Mouse (Mus musculus): Measurements from ENCODE around the gene Dthd1.

The Dthd1 gene

DNA sequence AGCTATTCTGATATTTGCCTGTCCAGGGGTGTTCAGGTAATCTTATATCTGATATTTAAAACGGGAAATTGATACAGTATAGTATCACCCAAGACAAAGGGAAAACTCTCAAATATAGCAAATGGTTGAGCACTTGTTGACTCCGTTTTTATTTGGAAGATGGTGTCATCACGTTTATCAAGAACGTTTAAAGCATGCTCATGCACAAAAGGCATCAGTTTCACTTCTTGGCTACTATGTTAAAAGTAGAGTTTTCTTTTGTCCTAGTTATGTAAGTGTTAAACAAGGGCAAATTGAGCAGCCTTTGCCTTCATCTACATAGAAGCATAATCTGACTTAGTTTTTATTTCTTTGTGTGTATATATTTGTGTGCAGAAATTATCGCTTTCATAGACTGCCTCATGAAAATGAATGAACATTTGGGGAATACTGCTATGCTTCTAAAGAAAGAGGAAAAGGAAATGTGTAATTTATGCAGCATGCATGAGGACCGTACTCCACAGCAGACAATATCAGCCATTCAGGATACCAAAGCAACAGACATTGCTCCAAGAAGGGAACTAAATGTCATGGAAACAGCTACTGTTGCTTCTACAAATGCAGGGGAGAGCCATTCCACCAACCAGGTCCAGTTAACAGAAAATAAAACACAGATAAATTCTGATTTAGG is at the start of gene Dthd1:
Gene Dthd1, plus strand, starts transcription at position 422 of the 670 bp plus-strand sequence.
- no peak for DNase-seq (ENCODE audit: low read depth, low spot score)

DNA sequence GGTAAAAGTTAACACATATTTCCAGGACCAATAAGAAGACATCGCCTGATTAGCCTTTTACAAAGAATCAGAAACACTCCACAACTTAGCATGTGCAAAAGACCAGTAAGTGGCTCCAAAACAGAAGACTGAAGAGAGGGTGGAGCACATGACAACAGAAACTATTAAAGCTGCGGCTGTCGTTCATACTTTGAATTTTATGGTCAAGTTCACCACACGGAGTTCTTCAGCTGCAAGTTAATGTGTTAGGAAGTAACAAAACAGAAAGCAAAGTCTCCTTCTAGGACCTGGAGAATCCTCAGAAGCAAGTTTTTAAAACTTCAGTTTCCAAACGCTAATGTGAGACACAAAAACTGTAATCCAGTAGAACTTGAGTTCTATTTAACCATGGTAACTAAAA is 49.5 kb upstream of the Dthd1 start:
- no peak for DNase-seq (ENCODE audit: low read depth, low spot score)

DNA sequence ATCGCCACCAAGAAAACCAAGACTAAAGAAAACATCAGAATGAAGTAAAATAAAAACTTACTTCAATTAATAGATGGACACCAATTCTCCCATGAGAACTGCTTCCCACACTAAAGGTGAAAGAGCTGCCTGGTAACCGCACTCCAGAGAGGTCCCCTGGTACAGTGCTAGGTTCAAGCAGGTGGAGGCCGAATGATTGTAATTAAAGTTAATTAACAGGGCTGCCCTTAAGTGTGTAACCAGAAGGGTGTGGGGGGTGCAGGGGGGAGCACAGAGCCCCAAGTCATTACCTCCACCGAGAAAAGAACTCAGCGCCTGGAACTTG is 48.2 kb upstream of the Dthd1 start:
- no peak for DNase-seq (ENCODE audit: low read depth, low spot score)

DNA sequence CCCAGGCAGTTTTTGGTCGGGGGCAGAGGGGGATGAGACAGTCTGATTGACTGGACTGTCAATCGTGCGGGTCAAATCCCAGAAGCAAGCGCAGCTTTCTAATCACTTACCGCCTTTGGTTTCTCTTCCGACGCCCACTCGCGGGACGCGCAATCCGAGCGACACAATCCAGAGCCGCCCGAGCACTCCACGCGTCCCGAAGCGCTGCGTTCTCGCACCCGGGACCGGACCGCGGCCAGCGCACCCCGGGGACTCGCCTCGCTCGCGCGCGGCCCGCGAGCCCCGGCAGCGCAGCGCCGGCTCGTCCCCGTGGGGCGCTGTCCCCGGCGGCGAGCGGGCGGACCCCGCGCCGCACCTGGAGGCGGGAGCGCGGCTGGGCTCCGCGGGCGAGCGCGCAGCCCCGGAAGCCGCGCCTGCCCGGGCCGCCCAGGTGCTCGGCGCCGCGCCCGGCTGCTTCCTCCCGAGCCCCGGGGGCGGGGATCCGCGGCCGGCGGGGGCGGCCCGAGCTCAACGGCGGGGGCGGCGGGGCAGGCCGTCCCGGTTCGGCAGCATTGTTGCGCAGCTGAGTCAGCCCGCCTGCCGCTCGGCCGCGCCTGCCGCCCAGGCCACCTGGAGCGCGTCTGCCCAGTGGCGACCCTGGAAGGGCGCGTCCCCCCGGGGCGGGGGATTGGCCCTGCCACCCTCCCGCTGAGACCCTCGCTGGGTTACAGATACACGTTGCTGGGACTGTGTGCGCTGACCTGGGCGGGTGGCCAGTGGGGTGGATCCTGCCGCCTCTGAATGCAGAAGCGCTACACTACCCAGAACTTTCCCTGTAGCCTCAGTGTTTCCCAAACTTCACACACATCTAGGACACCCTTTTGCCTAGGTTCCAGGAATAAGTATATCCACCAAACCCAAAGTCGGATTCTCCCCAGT is 47.6 kb upstream of the Dthd1 start, which contains the start of gene Arap2:
Gene Arap2, minus strand, starts transcription at position 376 of the 918 bp plus-strand sequence.
- no peak for DNase-seq (ENCODE audit: low read depth, low spot score)

DNA sequence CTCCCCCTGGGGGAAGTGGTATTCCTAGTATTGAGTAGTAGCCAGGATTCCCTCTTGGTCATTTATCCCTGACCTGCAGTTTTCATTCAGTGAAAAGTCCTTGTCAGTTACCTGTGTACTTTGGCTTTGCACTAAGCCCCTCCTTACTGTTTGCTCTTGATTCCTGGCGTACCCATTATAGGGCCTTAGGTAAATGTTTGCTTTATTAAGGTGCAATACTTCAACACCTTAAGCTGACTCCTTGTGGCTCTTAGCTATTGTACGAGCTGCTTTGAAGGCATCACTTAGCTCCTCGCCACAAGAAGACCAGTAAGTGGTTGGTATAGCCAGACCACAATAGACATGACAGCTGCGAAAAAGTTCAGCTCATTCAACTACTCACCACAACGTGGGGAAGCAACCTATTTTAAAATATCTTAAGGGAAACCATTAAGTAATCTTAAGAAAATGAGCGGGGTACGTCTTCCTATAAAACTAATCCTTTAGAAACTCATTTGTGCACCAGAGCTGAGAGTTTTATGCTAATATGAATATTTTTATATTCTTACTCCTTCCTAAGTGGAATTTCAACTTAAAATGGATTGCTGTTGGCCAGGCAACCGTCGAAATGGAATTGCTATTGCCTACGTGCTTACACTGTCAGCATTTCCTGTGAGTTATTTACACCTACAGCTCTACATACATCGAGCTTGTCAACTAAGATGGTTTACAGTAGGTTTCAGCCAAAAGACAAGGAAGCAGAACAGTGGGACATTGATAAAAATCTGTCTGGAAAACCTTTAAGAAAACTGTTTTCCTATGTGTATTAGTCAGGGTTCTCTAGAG is 41.6 kb upstream of the Dthd1 start:
- DNase-seq (ENCODE audit: low read depth, low spot score), result no peak

DNA sequence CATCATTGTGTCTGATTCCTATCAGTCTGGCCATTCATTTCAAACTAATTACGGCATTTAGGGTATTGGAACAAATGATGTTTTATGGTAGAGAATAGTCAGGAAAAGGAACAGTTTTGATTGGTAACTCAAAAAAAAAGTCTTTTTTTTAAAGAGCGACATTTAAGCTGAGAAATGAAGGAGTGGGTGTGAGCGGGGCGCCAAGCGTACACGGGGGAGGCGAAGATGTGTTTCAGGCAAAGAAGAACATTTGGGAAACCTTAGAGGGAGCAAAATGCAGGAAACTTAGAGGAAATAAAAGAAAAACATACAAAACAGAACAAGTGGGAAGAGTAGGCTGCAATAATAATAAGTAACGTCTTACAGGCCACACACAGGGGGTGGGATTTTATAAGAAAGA is 35.8 kb upstream of the Dthd1 start:
- no peak for DNase-seq (ENCODE audit: low read depth, low spot score)

DNA sequence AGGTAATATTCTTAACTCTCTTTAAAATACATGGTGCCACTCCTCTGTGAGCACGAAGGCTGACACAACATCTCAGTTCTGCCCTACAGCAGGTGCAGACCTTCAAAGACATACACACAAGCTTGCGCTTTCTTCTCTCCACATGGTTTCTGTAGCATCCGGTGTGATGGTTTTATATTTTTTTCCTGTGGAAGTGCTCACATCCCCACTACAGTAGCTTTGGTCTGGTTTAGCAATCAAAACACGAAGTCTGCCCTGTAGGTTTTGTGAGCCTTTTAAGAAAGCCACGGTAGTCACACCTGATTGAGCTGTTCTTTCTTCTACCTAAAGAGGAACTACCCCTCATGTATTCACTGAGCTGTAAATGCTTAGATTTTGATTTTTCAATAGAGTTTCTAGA is 34.9 kb upstream of the Dthd1 start:
- no peak for DNase-seq (ENCODE audit: low read depth, low spot score)

DNA sequence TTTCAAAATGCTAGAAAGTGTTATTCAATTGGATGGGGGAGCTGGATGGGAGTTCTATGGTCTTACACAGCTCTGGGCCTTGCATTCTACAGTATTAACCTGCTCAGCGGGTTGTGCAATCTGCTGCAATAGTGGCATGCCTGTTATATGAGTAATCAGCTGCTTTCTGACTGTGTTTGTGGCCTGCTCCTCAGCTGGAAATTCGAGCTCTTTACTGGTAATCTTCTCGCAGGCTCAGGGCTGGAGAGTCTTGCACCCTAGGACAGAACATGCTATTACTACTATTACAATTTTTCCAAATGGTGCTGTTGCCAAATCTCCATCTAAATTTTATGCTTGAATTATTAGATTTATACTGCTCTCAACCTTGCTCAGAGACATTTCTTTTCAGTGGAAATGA is 26.8 kb upstream of the Dthd1 start:
- peak; percentile 15 for DNase-seq (ENCODE audit: low read depth, low spot score)

DNA sequence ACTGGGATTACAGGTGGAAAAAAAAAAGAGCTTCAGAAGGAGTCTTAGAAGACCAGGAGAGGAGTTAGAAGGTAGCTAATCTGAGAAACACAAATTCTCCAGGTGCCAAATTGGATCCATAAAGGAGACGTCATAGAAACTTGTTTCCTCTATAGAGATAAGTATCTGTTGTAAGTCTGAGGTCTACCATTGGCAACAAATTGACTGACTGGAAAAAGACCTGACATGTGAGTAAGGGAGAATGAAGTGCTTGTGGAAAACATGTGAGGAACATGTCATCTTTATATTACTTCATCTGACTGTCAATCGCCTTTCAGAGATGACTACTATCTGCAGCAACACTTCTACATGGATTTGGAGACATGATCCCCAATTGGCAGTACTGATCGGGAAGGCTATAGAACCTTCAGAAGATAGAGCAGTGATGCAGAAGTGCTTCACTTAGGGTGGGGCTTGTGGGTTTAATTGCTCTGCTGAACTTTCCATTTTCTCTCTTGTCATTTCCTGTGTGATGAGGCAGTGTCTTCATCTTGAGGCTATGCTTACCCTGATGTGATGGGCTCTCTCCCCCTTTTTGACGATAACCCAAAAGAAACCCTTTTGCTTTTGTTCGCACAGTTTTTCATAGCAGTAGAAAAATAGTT is 22.6 kb upstream of the Dthd1 start:
- DNase-seq (ENCODE audit: low read depth, low spot score), result no peak

DNA sequence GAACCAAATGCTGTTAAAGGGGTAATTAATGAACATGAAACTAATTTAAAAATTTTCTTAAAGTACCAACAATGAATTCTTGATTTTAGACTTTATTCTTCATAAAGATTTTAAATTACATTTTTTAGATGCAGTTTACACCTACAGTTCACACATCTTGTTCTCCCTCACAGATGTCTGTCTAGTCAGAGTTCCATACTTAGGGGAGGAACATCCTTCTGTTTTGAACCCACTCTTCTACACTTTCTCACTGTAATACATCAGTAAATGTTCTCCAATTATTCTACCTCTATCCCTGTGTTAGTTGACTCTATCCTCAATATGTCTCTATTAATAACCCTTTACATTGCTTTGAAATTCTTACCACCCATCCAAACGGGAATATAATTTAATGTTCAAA is 20.8 kb upstream of the Dthd1 start:
- no peak for DNase-seq (ENCODE audit: low read depth, low spot score)

DNA sequence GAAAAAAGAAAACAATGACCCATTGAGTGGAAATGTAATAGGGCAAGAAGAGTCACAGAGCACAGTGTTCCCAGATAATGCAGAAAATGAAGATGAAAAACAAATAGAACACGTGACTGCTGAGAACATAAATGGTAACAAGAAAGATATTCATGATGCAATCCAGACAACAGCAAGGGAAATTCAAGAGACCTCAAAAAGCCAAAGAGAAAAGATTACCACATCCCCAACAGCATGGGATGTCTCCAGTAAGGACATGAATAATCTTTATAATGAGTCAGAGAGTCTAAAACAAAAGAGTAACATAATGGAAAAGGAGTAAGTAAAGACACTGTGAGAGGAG is 420 bp downstream of the Dthd1 start:
- no peak for DNase-seq (ENCODE audit: low read depth, low spot score)

DNA sequence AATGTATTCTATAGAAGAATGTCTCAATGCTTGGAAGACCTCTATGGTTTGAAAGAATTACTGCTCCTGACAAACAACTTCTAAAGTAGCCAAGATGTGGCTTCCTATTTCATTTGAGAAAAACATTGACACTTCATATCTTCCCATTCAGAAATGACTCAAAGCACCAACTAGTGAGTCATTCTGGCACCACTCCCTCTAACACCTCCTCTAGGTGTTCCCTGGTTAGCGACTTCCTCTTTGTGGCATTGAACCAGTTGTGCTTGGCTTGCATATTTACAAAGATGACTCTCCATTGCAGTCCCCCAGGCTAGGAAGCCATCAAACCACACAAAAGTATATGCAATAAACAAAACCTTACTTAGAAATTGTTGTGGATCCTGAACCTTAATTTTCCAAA is 2.1 kb downstream of the Dthd1 start:
- DNase-seq (ENCODE audit: low read depth, low spot score), result peak; percentile 3

DNA sequence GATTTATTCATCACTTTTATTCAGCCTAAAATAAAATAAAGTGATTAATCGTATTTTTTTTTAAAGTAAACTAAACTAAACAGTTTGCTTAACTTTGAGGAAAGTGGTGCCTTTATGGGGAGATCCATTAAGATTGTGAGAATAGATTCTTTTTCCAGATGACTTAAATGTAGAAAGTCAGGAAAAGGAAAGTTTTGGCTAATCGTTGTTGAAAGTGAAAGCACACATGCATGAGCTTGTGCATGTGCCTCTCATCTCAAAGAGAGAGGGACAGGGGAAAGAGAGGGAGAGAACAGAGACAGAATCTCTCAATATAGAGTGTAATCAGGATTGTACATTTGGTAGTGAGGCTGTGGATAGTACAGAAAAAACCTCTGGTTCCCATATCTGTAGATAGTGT is 5.9 kb downstream of the Dthd1 start:
- DNase-seq (ENCODE audit: low read depth, low spot score), result no peak

DNA sequence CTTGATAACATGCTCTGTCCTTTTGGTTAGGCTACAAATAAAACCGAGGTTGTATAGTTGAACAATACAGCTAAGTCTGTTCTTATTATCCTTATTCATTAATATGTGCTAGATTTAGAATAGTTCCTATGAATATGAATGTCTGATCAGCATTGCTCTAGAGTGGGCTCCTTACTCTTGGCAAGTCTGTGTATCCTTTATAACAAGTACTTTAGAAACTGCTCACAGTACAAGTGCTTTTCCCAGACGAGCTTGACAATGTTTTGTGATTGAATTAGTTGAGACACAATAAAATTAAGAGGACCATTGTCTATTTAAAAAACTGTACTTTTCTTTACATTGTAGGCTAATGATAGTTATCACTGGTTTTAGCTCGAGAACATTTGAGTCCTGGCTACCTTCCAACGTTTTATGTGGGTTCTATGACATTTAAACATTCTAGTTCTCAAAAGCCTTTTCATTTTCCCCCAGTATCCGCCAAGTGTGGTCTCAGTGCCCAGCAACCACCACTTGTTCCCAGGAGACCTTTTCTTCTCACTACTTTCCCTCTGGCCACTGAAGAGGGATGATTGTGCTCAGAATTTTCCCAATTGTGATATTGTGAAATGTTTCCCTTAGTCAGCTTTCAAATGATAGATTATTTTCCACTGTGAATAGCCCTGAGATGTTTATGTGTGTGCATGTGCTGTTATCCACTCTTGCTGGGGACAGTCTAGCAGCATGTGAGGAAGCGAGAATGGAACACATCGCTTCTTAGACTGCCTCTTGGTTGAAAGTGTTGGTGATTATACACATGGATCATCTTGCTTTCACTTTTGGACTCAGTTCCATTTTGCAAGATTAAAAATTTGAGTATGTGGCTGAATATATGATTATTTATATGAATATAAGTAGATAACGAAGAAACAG is 7.0 kb downstream of the Dthd1 start:
- no peak for DNase-seq (ENCODE audit: low read depth, low spot score)

DNA sequence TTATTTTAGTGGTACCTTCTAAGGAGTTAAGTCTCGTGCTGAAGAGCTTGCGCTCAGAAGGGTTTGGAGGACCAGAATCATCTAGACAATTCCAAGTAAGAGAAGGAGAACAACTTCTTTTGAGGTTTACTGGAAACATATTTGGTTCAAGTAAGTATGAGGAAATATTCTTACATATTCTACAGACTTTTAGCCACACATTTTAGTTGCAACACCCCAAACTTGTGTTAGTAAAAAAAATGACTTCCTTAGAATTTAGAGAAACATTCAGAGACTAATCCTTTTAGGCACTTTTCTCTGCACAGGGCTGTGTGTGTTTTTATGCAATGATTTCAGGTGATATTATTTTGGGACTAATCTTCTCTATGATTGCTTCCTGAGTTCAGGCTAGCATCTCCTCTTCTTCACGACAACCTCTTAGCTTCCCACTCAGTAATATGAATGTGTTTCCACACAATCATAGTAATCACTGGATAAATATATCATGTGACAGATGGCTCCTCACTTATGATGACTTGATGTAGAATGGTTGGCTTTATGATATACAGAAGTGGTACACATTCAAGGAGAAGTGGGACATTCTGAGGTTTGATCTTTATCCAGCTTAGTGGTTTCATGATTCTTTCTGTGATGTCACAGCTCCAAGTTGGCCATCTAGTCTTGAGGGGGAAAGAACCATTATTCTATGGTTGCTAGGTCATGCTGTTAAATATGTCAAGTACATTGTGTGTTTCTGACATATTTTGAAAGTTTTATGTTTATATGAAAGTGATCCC is 29.5 kb downstream of the Dthd1 start:
- no peak for DNase-seq (ENCODE audit: low read depth, low spot score)

DNA sequence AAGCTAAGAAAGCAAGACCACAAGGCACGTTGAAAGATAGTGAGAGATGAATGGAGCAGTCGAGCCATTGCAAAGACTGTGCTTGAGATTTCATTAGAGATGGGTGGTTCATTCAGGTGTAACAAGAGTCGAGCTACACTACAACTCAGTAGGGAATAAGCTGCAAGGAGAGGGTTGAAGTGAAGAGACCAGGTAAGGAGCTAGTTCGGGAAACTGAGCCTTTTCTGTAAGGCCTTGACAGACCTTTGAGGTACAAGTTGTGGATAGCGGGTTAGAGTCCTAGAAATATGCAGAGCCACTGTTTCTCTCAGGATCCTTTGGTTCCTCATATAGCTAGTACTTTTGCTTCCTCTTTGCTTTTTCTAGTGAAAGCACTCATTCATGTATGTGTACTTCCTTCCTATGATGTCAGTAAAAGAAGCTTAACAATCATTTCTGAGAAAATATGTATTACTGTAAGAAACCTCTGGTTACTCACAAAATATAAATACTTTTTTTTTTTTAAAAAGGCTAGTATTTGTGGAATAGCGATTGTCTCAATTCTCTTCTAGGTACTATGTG is 33.0 kb downstream of the Dthd1 start:
- no peak for DNase-seq (ENCODE audit: low read depth, low spot score)

DNA sequence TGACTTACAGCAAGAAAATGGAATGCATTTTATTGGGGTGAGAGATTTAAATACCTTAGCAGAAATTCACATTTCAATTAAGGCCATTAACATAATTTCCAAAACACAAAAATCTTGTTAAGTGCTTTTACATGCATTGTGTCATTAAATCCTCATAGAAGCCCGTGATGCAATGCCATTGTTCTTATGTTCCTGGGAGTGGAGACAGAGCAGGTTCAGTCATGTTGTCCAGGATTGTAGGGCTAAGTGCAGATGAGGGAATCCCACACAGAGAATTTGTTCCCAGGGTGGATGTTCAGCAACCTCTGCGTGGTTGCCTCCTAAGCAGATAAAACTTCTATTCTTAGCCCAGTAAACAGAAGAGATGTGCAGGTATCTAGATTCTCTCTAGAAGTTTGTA is 37.7 kb downstream of the Dthd1 start:
- no peak for DNase-seq (ENCODE audit: low read depth, low spot score)

DNA sequence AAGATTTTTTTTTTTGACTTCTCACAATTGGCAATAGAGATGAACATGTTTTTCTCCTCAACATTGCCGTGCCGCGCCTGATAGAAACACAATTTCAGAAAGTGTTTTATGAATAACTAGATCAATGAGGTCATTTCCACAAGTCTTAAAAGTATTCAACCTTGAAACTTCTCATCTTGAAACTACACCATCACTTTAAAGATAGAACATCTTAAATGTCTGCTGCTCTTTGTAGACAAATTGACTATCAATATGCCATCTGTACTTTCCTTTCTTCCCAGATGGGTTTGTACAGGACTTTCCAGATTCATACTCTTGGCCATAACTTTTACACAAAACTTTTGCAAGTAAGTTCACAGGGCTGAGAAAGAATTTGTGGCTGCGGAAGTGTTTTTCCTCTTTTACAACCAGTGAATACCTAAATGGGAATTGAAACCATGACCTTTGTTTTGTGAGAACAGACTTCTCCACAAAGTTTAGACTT is 40.8 kb downstream of the Dthd1 start:
- no peak for DNase-seq (ENCODE audit: low read depth, low spot score)

DNA sequence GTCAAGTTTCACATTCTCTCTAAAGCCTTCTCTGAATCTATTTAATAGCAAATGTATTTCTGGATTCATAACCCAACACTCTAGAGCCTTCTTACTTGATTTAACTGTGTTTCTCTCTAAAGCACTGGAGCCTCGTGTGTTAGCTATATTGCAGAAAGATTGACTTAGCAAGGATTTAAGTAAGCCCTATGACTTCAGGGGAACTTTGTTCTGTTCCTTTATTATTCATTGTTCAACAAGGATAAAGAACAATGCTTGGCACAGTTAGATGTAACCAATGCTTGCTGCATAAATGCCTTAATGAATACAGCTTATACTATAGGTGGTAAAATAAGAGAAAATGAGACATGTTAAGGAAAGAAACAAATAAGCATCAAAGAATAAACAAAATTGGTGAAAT is 43.9 kb downstream of the Dthd1 start:
- no peak for DNase-seq (ENCODE audit: low read depth, low spot score)

DNA sequence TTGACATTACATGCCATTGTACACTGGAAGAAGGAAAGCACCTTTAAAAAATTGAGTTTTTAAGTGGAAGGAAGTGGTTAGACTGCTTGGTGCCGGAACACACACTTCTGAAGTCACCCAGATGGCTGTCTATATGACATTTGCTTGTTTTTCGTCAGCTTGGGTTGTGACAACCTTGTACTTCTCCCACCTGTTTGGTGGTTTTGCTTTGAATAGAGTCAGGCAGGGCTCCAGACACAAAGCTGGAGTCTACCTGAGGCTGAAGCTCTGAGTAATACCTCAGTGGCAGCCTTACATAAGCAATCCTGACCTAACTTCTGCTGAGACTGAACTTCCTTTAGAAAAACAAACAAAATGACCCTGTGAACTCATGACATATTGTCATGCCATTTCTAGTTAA is 44.7 kb downstream of the Dthd1 start:
- DNase-seq (ENCODE audit: low read depth, low spot score), result no peak

All from 3T3-L1 (cell line).